Mouse (Mus musculus) left cerebral cortex, postnatal 25 days (tissue): Measurements from ENCODE around the gene Sprr2a1. TPM values are rescaled to one million over a fixed set of nuclear protein-coding genes. Genes with fewer than 3 reads are reported as not detected.
"Not testable (repeated sequence)": the region's sequence is repeated elsewhere in the genome, so short reads cannot be mapped to it uniquely, and the experiment has no call there.

Source experiments
- DNase-seq, 2 experiments: peaks; one replicate each; pipeline ENCODE4 v3.0.0; 2022; ENCODE audit warnings: low spot score in 2 of 2, mixed read lengths in 1 of 2
- intact Hi-C: fragments of 180-260 bp; cut with DNase I; formaldehyde crosslinking; loops from one replicate; pipeline ENCODE4 v1.15.1; 2025
- total RNA-seq, 2 experiments: library from RNA; stranded (reverse); gene quantifications; 2 replicates each; pipeline ENCODE4 v1.2.3; 2021

Gene Sprr2a1
- total RNA-seq: not detected

DNA sequence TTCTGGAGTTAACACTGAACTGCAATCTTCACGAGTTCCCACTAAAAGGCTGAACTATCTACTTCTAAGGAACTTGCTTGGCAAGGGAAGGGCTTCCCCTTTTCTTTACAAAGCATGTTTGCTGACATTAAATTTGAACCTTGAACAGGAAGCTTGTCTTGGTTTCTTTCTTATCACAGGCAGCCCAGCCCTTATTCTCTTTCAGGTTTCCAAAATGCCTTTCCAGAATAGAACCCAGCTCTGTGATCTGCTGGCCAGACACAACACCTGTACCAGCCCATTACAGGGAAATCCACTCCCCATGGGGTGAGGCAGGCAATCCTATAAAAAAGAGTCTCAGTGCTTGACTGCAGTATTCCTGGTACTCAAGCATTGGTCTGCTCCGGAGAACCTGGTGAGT, at the start of gene Sprr2a1, which contains the start of gene Sprr2a2:
Gene Sprr2a1, plus strand, starts transcription at position 231 of the 400 bp plus-strand sequence.
Gene Sprr2a2, plus strand, starts transcription at position 352 of the 400 bp plus-strand sequence.
- intact Hi-C loops, DNase-seq: not testable (repeated sequence)

DNA sequence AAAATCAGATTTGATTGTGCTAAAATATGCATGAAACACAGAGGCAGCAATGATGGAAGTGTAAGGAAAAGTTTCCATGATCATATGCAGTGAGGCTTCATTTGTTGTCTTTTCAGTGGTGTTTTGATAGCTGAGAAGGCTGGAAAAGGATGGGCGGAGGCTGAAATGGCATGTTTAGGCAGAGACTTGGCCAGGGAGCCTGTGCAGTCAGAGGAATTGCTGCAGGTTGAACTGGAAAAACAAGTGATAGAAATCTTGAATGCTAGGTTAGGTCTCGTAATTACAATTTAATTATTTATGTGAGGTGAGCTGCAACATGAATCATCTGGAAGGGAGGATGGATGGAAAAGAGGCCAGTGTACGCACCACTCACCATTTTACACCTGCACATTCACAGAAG, 45.8 kb upstream of the Sprr2a1 start:
- intact Hi-C loops: no loop called here
- DNase-seq: no peak

- no peak for DNase-seq
- intact Hi-C loops: no loop called here
Observed at GRCm38 (mm10) chr3:92176880-92177279, 38.7 kb upstream of the Sprr2a1 start.

GRCm38 (mm10) chr3:92195512-92196200, 19.9 kb upstream of the Sprr2a1 start:
- DNase-seq: no peak
- intact Hi-C loops: no loop called here

GRCm38 (mm10) chr3:92211133-92211925, 4.3 kb upstream of the Sprr2a1 start:
- intact Hi-C loops: not testable (repeated sequence)

GRCm38 (mm10) chr3:92212059-92212458, 3.5 kb upstream of the Sprr2a1 start:
- DNase-seq, intact Hi-C loops: not testable (repeated sequence)

More at GRCm38 (mm10) chr3:92211133-92211925, 4.3 kb upstream of the Sprr2a1 start:
- DNase-seq: not testable (repeated sequence)

DNA sequence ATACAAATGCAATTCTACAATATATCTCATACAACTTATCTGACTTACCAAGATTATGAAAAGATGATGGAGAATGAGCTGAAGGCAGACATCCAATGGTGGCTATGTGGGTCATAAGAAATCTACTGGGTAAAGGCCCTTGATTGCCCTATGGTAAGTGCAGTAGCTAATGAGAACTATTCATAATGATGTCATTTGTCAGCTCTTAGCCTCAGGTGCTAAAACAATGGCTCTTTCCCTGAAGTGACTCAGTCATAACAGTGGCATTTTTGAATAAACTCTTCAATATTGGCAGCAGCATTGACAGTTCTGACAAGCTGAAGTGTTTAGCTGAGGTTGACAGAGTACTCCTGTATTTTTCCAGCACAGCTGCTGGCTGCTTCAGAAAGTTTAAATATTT, 1.9 kb upstream of the Sprr2a1 start:
- intact Hi-C loops, DNase-seq: not testable (repeated sequence)

- DNase-seq, intact Hi-C loops: not testable (repeated sequence)
Observed at GRCm38 (mm10) chr3:92219031-92219430, 3.4 kb downstream of the Sprr2a1 start.

GRCm38 (mm10) chr3:92223708-92224107, 8.1 kb downstream of the Sprr2a1 start:
- intact Hi-C loops, DNase-seq: not testable (repeated sequence)

GRCm38 (mm10) chr3:92227410-92227809, 11.8 kb downstream of the Sprr2a1 start:
- DNase-seq, intact Hi-C loops: not testable (repeated sequence)

DNA sequence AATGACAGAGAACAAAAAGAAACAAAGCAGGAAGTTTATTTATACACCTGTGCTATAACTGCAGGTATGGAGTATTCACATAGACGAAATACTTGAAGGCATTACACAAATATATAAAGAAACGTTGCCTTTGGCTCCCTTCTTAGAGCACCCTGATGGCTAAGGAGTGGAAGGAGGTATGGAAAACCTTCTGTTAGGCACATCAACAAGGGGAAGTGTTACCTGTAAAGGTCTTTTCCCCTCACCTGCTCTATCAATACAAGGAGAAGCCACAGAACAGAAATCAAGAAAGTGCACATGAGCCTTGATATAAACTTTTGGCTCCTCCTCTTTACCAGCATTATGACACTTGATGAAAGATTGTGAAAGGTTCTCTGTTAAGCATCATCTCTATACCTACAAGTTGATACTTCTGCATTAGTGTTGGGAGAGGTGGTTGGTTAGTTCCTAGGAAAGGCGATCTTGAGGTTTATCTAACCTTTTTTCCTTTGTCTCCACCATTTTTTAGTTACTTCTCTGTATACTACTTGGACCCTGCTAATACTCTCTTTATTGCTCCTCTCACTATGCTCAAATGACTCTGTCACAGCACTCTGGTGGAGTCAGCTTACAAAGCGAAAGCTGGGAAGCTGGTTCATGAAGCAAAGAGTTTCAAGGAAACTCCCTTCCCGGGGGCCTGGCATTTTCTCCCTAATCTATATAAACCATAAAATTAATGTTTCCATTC, 21.0 kb downstream of the Sprr2a1 start:
- DNase-seq, intact Hi-C loops: not testable (repeated sequence)

GRCm38 (mm10) chr3:92238736-92239135, 23.1 kb downstream of the Sprr2a1 start:
- DNase-seq, intact Hi-C loops: not testable (repeated sequence)

DNA sequence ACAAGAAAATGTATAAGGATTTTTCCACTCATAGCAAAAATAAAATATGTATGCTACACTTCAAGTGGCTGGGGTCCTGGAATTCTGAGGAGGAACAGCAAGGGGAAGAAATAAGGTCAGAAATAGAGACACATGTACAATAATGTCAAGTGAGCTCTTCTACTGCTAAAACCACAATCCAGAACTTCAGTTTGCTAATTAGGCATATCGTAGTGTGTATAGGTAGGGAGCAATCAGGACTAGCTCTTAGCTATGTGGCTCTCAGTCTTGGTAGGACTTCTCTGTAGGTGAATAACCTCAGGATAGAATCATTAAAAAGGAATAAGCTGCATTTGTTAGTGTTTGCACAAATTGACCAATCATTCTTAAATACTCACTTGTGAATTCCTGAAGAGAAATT, 23.6 kb downstream of the Sprr2a1 start:
- intact Hi-C loops, DNase-seq: not testable (repeated sequence)

GRCm38 (mm10) chr3:92244833-92245232, 29.2 kb downstream of the Sprr2a1 start:
- intact Hi-C loops, DNase-seq: not testable (repeated sequence)

DNA sequence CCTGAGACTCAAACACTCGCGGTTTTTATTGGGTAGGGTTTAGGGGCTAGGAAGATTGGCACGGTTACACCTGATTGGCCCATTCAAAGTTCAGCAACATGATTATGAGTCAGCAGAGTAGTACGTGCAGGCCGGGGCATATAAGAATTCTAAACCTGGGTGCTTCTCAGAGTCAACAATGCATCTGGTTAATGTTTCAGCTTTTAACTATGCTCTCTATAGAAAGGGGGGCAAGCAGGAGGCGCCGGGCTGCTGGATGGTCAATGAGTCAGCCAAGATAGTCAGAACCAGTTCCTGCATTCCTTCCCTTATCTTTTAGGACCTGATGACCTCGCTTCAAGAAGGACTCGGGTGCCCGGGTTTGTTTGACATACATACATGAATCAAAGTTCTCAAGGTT, 30.6 kb downstream of the Sprr2a1 start:
- intact Hi-C loops, DNase-seq: not testable (repeated sequence)

DNA sequence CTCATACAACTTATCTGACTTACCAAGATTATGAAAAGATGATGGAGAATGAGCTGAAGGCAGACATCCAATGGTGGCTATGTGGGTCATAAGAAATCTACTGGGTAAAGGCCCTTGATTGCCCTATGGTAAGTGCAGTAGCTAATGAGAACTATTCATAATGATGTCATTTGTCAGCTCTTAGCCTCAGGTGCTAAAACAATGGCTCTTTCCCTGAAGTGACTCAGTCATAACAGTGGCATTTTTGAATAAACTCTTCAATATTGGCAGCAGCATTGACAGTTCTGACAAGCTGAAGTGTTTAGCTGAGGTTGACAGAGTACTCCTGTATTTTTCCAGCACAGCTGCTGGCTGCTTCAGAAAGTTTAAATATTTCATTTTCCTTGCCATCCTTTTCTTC, 32.9 kb downstream of the Sprr2a1 start:
- intact Hi-C loops, DNase-seq: not testable (repeated sequence)

- intact Hi-C loops, DNase-seq: not testable (repeated sequence)
Observed at GRCm38 (mm10) chr3:92250450-92250849, 34.9 kb downstream of the Sprr2a1 start.

- DNase-seq, intact Hi-C loops: not testable (repeated sequence)
Observed at GRCm38 (mm10) chr3:92253860-92254259, 38.3 kb downstream of the Sprr2a1 start.

- intact Hi-C loops, DNase-seq: not testable (repeated sequence)
Observed at GRCm38 (mm10) chr3:92258526-92258925, 42.9 kb downstream of the Sprr2a1 start.

GRCm38 (mm10) chr3:92263462-92263861, 47.9 kb downstream of the Sprr2a1 start:
- intact Hi-C loops, DNase-seq: not testable (repeated sequence)
